Mouse (Mus musculus): Measurements from ENCODE around the gene Chrm3.

DNA sequence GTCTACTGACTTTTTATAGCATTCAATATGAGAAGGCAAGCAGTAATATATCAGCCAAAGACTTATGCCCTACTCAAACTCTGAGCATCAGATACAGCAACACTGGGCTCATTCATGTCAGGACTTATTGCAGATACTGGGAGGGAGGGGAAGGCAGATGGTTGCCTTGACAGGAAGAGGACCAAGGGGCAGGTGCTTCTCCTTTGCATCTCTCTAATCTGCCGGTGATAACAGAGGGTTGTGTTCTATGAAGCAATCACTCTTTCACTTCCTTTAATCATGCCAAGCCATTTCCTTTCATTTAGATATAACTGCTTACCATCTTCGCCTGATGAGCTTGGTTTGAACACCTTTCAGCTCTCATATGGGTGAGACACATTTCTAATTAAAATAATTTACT, 177.9 kb downstream of the Chrm3 start:
- TF ChIP-seq CTCF (IDR thresholded peaks at IDR 0.05; ENCODE audit: control insufficient read depth, insufficient read depth, insufficient read length): no peak
- no peak for TF ChIP-seq MYOD1 (IDR thresholded peaks at IDR 0.05; ENCODE audit: control insufficient read depth, insufficient read length, low read depth)
- TF ChIP-seq MYOG (IDR thresholded peaks at IDR 0.05; ENCODE audit: control insufficient read depth, extremely low read depth, insufficient read length): no peak
- TF ChIP-seq USF1 (IDR thresholded peaks at IDR 0.05; ENCODE audit: low read depth): no peak
- no peak for TF ChIP-seq CEBPB (IDR thresholded peaks at IDR 0.05; ENCODE audit: low read depth)
- no peak for TF ChIP-seq FOSL1 (IDR thresholded peaks at IDR 0.05; ENCODE audit: insufficient read depth, low read length, poor library complexity, severe bottlenecking)
